Mouse (Mus musculus): ENCODE results near the gene Mast4. TPM values are rescaled to one million over a fixed set of nuclear protein-coding genes. Genes with fewer than 3 reads are reported as not detected.

Gene Mast4
- total RNA-seq, 2 experiments from 2014 or later, result 1.1 to 7.7 TPM

DNA sequence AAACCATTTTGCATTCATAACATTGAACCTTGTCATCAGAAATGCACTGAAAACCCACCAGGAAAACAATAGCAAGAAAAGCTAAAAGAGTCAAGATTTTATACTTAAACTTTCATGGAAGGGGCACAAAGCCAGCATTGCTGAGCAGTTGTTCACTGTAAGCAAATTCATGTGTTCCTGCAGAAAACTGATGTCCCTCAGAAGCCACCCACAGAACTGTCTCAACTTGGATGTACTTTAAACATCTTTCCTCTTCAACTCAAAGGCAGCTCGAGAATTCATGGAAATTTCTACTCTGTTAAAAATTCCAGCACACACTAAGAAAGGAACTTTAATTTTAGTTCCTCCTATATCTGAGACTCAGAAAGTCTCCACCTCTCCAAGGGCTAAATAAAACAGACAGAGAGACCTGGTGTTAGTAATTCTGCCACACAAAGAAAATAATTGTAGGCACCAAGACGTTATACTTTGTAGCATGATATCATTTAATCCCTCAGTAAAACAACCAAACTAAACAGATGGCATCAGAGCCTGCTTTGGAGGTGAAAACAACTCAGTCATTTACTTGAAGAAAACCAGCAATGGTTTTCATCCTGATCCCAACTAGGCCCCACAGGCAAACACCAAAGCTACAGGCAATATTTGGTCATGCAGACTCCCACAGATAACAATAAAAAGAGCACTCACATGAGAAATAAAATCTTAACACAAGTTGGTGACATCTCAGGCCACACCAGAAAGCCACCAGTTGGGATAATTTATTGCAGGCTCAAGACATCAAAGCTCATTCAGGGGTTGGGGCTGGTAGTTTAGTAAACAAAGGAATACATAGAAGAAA, 134.3 kb downstream of the Mast4 start:
- ATAC-seq (replicated peaks; ENCODE audit: poor library complexity), result no peak

- ATAC-seq (replicated peaks; ENCODE audit: poor library complexity), result no peak
These were observed 135.9 kb downstream of the Mast4 start for GRCm38 (mm10) chr13:103198210-103198940.

GRCm38 (mm10) chr13:103196307-103196706, 138.0 kb downstream of the Mast4 start:
- ATAC-seq (replicated peaks; ENCODE audit: poor library complexity), result peak; percentile 48; the same call in 1 of the 2 replicates

- ATAC-seq (replicated peaks; ENCODE audit: poor library complexity), result no peak
These were observed 138.4 kb downstream of the Mast4 start for GRCm38 (mm10) chr13:103195847-103196246.

- ATAC-seq (replicated peaks; ENCODE audit: poor library complexity), result 0 out of 2 replicates have a peak, but pooled peaks have one; percentile 31
These were observed 150.7 kb downstream of the Mast4 start for GRCm38 (mm10) chr13:103183566-103183965.

DNA sequence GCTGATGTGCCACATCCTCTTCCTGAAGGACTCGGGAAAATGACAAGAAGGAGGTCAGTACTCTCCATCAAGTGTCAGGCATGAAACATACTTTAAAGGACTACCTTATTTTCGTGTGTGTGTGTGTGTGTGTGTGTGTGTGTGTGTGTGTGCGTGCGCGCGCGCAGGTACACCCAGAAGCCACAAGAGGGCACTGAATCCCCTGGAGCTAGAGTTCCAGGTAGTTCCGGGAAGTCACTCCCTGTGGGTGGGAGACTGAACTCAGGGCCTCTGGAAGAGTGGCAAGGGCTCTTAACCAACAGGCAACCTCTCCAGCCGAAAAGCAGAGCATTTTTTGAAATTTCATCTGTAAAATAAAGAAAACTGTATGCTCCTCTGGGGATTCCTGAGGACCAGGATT, 152.5 kb downstream of the Mast4 start:
- ATAC-seq (replicated peaks; ENCODE audit: poor library complexity), result no peak

GRCm38 (mm10) chr13:103176871-103177270, 157.4 kb downstream of the Mast4 start:
- ATAC-seq (replicated peaks; ENCODE audit: poor library complexity), result no peak

- ATAC-seq (replicated peaks; ENCODE audit: poor library complexity), result no peak
These were observed 159.9 kb downstream of the Mast4 start for GRCm38 (mm10) chr13:103174431-103174830.

DNA sequence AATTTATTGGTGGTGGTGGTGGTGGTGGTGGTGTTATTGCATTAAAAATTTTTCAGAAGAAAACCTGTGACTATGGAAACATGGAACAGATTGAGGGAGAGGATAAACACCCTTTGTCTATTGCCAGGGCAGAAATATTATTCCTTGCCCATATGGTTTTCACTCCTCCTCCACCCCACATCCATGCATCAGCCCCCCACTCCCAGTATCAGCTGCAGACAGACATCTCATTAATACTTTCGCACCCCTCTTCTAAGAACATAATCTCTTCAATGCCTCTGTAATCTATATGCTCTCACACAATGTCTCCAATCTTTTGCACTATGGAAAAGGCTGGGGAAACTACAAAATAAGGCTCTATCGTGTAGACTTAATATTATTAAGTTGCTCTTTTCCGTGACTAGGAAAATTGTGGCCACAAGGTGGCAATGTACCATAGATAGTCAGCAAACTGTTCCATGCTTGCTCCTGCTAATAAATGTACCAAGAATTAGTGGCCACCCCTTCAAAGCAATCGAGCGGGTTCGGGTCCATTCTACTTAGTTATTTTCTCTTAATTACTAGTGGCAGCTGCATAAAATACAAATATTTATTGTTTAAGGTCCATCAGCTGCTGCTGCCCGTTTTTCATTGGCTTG, 160.6 kb downstream of the Mast4 start:
- peak; percentile 50; the same call in 1 of the 2 replicates for ATAC-seq (replicated peaks; ENCODE audit: poor library complexity)

- no peak for ATAC-seq (replicated peaks; ENCODE audit: poor library complexity)
These were observed 182.4 kb downstream of the Mast4 start for GRCm38 (mm10) chr13:103151944-103152343.

GRCm38 (mm10) chr13:103151171-103151570, 183.1 kb downstream of the Mast4 start:
- ATAC-seq (replicated peaks; ENCODE audit: poor library complexity), result no peak

GRCm38 (mm10) chr13:103150671-103151070, 183.6 kb downstream of the Mast4 start:
- no peak for ATAC-seq (replicated peaks; ENCODE audit: poor library complexity)

DNA sequence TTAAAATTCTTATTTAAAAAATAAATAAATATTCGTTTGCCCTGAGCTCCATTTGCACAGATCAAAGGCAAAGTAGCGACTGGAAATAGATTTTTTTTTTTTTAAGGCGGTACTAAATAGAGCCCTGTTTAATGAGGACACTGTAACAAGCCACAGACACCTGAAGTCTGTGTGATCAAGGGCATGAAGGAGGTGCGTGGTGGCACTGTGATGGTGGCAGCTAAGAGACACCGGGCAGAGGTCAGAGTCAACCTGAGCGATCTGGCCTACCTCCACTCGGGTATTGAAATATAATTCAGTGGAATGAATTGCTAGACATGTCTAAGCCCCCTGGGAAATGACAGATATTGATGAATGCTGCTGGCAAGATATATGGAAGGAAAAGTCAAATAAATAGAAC, 184.9 kb downstream of the Mast4 start:
- ATAC-seq (replicated peaks; ENCODE audit: poor library complexity), result no peak

- ATAC-seq (replicated peaks; ENCODE audit: poor library complexity), result peak; percentile 58; the same call in 1 of the 2 replicates
These were observed 190.0 kb downstream of the Mast4 start for GRCm38 (mm10) chr13:103144343-103144742.

DNA sequence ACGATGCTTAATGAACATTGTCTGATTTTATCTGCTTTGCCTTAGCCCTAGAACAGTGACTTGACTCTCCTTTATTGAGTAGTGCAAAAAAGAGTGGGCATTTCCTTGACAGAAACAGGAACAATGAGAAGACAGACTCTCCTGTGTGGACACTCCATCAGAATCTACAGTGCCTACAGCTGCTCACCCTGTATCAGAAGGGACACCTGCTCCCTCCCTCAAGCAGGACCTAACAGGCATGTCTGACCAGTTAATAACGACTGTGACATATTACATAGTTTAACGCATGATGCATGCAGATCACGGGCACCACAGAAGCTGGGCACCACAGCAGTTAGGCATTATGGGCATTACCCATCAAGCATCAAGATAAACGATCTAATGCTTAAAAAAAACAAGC, 193.0 kb downstream of the Mast4 start:
- no peak for ATAC-seq (replicated peaks; ENCODE audit: poor library complexity)

GRCm38 (mm10) chr13:103140051-103140450, 194.2 kb downstream of the Mast4 start:
- no peak for ATAC-seq (replicated peaks; ENCODE audit: poor library complexity)

DNA sequence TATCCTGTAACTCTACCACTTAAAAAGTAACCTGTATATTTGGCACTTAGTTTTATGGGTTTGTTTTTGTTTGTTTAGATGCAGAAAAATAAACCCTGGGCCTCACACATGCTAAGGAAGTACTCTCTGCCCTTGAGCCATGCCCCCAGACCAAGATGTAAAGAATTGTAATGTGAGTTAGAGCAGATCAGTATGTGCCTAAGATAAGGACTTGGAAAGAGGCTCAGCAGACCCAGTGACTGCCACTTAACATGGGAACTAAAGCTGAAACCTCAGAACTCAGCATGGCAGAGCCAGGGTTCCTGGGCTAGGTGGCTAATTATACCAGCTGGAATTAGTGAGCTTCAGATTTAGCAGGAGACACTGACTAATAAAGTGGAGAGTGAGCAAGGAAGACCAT, 196.0 kb downstream of the Mast4 start:
- ATAC-seq (replicated peaks; ENCODE audit: poor library complexity), result no peak

- ATAC-seq (replicated peaks; ENCODE audit: poor library complexity), result no peak
These were observed 198.9 kb downstream of the Mast4 start for GRCm38 (mm10) chr13:103135224-103135883.

GRCm38 (mm10) chr13:103131781-103132180, 202.5 kb downstream of the Mast4 start:
- ATAC-seq (replicated peaks; ENCODE audit: poor library complexity), result no peak

- no peak for ATAC-seq (replicated peaks; ENCODE audit: poor library complexity)
These were observed 205.0 kb downstream of the Mast4 start for GRCm38 (mm10) chr13:103129130-103129797.

All from megakaryocyte progenitor cell, adult 5-6 weeks (primary cell).